Mouse (Mus musculus): ENCODE data around the gene Eva1a. TPM values are rescaled to one million over a fixed set of nuclear protein-coding genes. Genes with fewer than 3 reads are reported as not detected.

The Eva1a gene
- polyA plus RNA-seq, 1 experiment from 2014 or later = 18.7 TPM

- Histone ChIP-seq H3K4me3 (ENCODE audit: low read depth, low read length) (no peak overlapping the region), H3K4me2 (replicated peaks; ENCODE audit: low read depth) (no peak overlapping the region), H3K9me3 (ENCODE audit: control insufficient read depth) (no peaks in the 10 kb centered on the region), H3K27ac (ENCODE audit: low read depth, low read length) (no peak overlapping the region), H3K4me1 (replicated peaks; ENCODE audit: control insufficient read depth, insufficient read depth, low read length) (no peaks in the 10 kb centered on the region), H3K36me3 (ENCODE audit: control insufficient read depth, insufficient read depth) (no peaks in the 10 kb centered on the region), H3K27me3 (replicated peaks; ENCODE audit: control insufficient read depth, insufficient read depth, low read length) (no peaks in the 10 kb centered on the region), H3K9ac (ENCODE audit: low read depth, low read length) (no peak overlapping the region)
- TF ChIP-seq CTCF (IDR thresholded peaks at IDR 0.05; ENCODE audit: low read depth) = no peak
- 55% methylated on average over 14 of the region's 14 CpGs for WGBS
- ATAC-seq = no peak
These were observed 71.6 kb downstream of the Eva1a start for GRCm38 (mm10) chr6:82112127-82113090.

- H3K4me3 ChIP-seq (ENCODE audit: low read depth, low read length) = no peak overlapping the region
- H3K9ac ChIP-seq (ENCODE audit: low read depth, low read length) = no peak overlapping the region
- no peaks in the 10 kb centered on the region for H3K4me1 ChIP-seq (replicated peaks; ENCODE audit: control insufficient read depth, insufficient read depth, low read length)
- no peak for ATAC-seq
- H3K4me2 ChIP-seq (replicated peaks; ENCODE audit: low read depth) = no peak overlapping the region
- H3K36me3 ChIP-seq (ENCODE audit: control insufficient read depth, insufficient read depth) = no peaks in the 10 kb centered on the region
- no peaks in the 10 kb centered on the region for H3K9me3 ChIP-seq (ENCODE audit: control insufficient read depth)
- no peaks in the 10 kb centered on the region for H3K27me3 ChIP-seq (replicated peaks; ENCODE audit: control insufficient read depth, insufficient read depth, low read length)
- no peak overlapping the region for H3K27ac ChIP-seq (ENCODE audit: low read depth, low read length)
- TF ChIP-seq CTCF (IDR thresholded peaks at IDR 0.05; ENCODE audit: low read depth) = no peak
- WGBS = 48% methylated on average over 3 of the region's 3 CpGs
These were observed 74.6 kb downstream of the Eva1a start for GRCm38 (mm10) chr6:82115335-82115965.

- Histone ChIP-seq H3K9me3 (ENCODE audit: control insufficient read depth) (no peaks in the 10 kb centered on the region), H3K36me3 (ENCODE audit: control insufficient read depth, insufficient read depth) (no peaks in the 10 kb centered on the region), H3K4me1 (replicated peaks; ENCODE audit: control insufficient read depth, insufficient read depth, low read length) (no peaks in the 10 kb centered on the region), H3K4me2 (replicated peaks; ENCODE audit: low read depth) (no peak overlapping the region), H3K27me3 (replicated peaks; ENCODE audit: control insufficient read depth, insufficient read depth, low read length) (no peaks in the 10 kb centered on the region), H3K4me3 (ENCODE audit: low read depth, low read length) (no peak overlapping the region), H3K27ac (ENCODE audit: low read depth, low read length) (no peak overlapping the region), H3K9ac (ENCODE audit: low read depth, low read length) (no peak overlapping the region)
- 62% methylated on average over 3 of the region's 3 CpGs for WGBS
- no peak for ATAC-seq
- TF ChIP-seq CTCF (IDR thresholded peaks at IDR 0.05; ENCODE audit: low read depth) = no peak
These were observed 75.3 kb downstream of the Eva1a start for GRCm38 (mm10) chr6:82116176-82116575.

GRCm38 (mm10) chr6:82117871-82118270, 77.0 kb downstream of the Eva1a start:
- ATAC-seq = no peak

GRCm38 (mm10) chr6:82119322-82120162, 78.7 kb downstream of the Eva1a start:
- Histone ChIP-seq H3K9me3 (ENCODE audit: control insufficient read depth) (no peaks in the 10 kb centered on the region), H3K4me2 (replicated peaks; ENCODE audit: low read depth) (peak overlapping the region; percentile 52), H3K4me3 (ENCODE audit: low read depth, low read length) (0 out of 2 replicates have a peak overlapping the region, but pooled peaks have one; percentile 17), H3K36me3 (ENCODE audit: control insufficient read depth, insufficient read depth) (no peaks in the 10 kb centered on the region), H3K4me1 (replicated peaks; ENCODE audit: control insufficient read depth, insufficient read depth, low read length) (no peaks in the 10 kb centered on the region), H3K27me3 (replicated peaks; ENCODE audit: control insufficient read depth, insufficient read depth, low read length) (no peaks in the 10 kb centered on the region), H3K27ac (ENCODE audit: low read depth, low read length) (no peak overlapping the region), H3K9ac (ENCODE audit: low read depth, low read length) (no peak overlapping the region)
- 0 out of 2 replicates have a peak, but pooled peaks have one; percentile 49 for ATAC-seq
- WGBS = 27% methylated on average over 16 of the region's 16 CpGs
- TF ChIP-seq CTCF (IDR thresholded peaks at IDR 0.05; ENCODE audit: low read depth) = peak; percentile 64

More at GRCm38 (mm10) chr6:82117871-82118270, 77.0 kb downstream of the Eva1a start:
- WGBS = 85% methylated on average over 5 of the region's 5 CpGs
- H3K9ac ChIP-seq (ENCODE audit: low read depth, low read length) = no peak overlapping the region
- H3K4me2 ChIP-seq (replicated peaks; ENCODE audit: low read depth) = no peak overlapping the region
- no peak overlapping the region for H3K27ac ChIP-seq (ENCODE audit: low read depth, low read length)
- no peak for TF ChIP-seq CTCF (IDR thresholded peaks at IDR 0.05; ENCODE audit: low read depth)
- H3K4me3 ChIP-seq (ENCODE audit: low read depth, low read length) = no peak overlapping the region
- H3K9me3 ChIP-seq (ENCODE audit: control insufficient read depth) = no peaks in the 10 kb centered on the region
- H3K4me1 ChIP-seq (replicated peaks; ENCODE audit: control insufficient read depth, insufficient read depth, low read length) = no peaks in the 10 kb centered on the region
- H3K27me3 ChIP-seq (replicated peaks; ENCODE audit: control insufficient read depth, insufficient read depth, low read length) = no peaks in the 10 kb centered on the region
- H3K36me3 ChIP-seq (ENCODE audit: control insufficient read depth, insufficient read depth) = no peaks in the 10 kb centered on the region
